Mouse (Mus musculus) E14TG2a.4 (cell line): ENCODE data around the gene Lix1.

ENCODE experiments used
- CTCF ChIP-seq: conservative IDR thresholded peaks from 2 replicates; pipeline ENCODE4 v1.5.1; 2014; ENCODE audit warnings: low read length
- POU5F1 ChIP-seq: IDR thresholded peaks from 2 replicates; pipeline ENCODE4 v1.6.1; 2014; ENCODE audit warnings: low read length, borderline replicate concordance

DNA sequence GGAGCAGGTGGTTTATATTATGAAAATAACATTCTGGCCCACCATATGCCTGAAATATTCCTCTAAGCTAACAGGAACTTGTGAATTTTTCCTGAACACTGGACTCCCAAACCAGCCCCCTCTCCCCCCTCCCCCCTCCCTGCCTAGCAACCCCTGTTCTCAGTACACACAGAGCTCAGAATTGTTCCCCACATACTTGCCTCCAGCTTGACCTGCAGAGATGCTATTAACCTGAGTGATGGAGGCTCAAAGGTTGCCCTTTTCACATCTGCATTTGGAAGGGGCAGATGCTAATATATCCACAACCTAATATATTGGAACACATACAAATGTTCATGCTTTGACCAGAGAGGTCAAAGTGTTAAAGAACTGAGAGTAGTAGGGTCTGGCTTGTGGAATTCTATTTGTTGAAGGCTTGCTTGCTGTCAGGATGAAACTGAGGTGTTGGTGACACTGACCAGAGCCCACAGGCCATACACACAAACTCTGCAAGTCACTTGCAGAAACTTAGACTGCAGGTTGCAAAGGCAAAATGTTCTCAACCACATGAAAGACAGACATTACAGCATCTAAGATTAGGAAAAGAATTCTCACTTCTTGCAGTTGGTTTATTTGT lies 36.2 kb downstream of the Lix1 start:
- no peak for TF ChIP-seq CTCF
- no peak for TF ChIP-seq POU5F1
